Mouse (Mus musculus): ENCODE data around the gene Smap2.

- TF ChIP-seq CTCF (IDR thresholded peaks at IDR 0.05; ENCODE audit: low read depth, low read length): no peak
- TF ChIP-seq POLR2A (IDR thresholded peaks at IDR 0.05; ENCODE audit: borderline replicate concordance, low read depth, low read length): no peak
Observed at GRCm38 (mm10) chr4:121051863-121052262, 34.8 kb upstream of the Smap2 start.
